Mouse (Mus musculus) testis, adult 2 months (tissue): ENCODE results near the gene Dna2.

Experiments
- CTCF ChIP-seq: fragments of 200-500 bp; IDR thresholded peaks from 2 replicates; pipeline ENCODE4 v1.5.1; 2012; ENCODE audit warnings: low read depth, mild to moderate bottlenecking, inconsistent platforms, low read length, moderate library complexity; ENCODE audit not compliant: control insufficient read depth, insufficient read depth, insufficient replicate concordance
- POLR2A ChIP-seq: fragments of 200-500 bp; IDR thresholded peaks from 2 replicates; pipeline ENCODE4 v1.6.1; 2012; ENCODE audit warnings: low read depth, mild to moderate bottlenecking, inconsistent platforms, low read length, moderate library complexity; ENCODE audit not compliant: control insufficient read depth

- TF ChIP-seq CTCF, result no peak
- TF ChIP-seq POLR2A, result no peak
Measured at GRCm38 (mm10) chr10:63003252-63003651, 56.4 kb downstream of the Dna2 start.
